Mouse (Mus musculus): ENCODE measurements around the gene Fv1.
"Not testable (repeated sequence)": the region's sequence is repeated elsewhere in the genome, so short reads cannot be mapped to it uniquely, and the experiment has no call there.

The Fv1 gene

GRCm38 (mm10) chr4:147868450-147869031, at the start of gene Fv1, which contains the start of gene Miip:
Gene Fv1 (plus strand): TSS chr4:147868979.
Gene Miip (minus strand): TSS chr4:147868816.
- peak; percentile 98 for DNase-seq

- not testable (repeated sequence) for DNase-seq
These were observed 49.1 kb upstream of the Fv1 start for GRCm38 (mm10) chr4:147819659-147820058.

GRCm38 (mm10) chr4:147821414-147821813, 47.4 kb upstream of the Fv1 start:
- not testable (repeated sequence) for DNase-seq

- no peak for DNase-seq
These were observed 44.4 kb upstream of the Fv1 start for GRCm38 (mm10) chr4:147824389-147824788.

- peak; percentile 37 for DNase-seq
These were observed 29.5 kb upstream of the Fv1 start for GRCm38 (mm10) chr4:147839282-147839681.

GRCm38 (mm10) chr4:147842871-147843270, 25.9 kb upstream of the Fv1 start:
- no peak for DNase-seq

GRCm38 (mm10) chr4:147847614-147848583, 20.9 kb upstream of the Fv1 start, which contains the start of gene Zfp933:
Gene Zfp933 (minus strand): TSS chr4:147848366.
- DNase-seq = peak; percentile 85

- no peak for DNase-seq
These were observed 20.2 kb upstream of the Fv1 start for GRCm38 (mm10) chr4:147848584-147848991.

- DNase-seq = no peak
These were observed 18.0 kb upstream of the Fv1 start for GRCm38 (mm10) chr4:147850776-147851175.

- no peak for DNase-seq
These were observed 6.7 kb upstream of the Fv1 start for GRCm38 (mm10) chr4:147862051-147862450.

GRCm38 (mm10) chr4:147865651-147866050, 3.1 kb upstream of the Fv1 start:
- DNase-seq = no peak

GRCm38 (mm10) chr4:147866056-147866455, 2.7 kb upstream of the Fv1 start:
- no peak for DNase-seq

GRCm38 (mm10) chr4:147866793-147867192, 2.0 kb upstream of the Fv1 start:
- not testable (repeated sequence) for DNase-seq

- peak; percentile 20 for DNase-seq
These were observed 973 bp upstream of the Fv1 start for GRCm38 (mm10) chr4:147867563-147868449.

GRCm38 (mm10) chr4:147869238-147869637, 459 bp downstream of the Fv1 start:
- no peak for DNase-seq

- DNase-seq = no peak
These were observed 7.2 kb downstream of the Fv1 start for GRCm38 (mm10) chr4:147875852-147876575.

GRCm38 (mm10) chr4:147878537-147878936, 9.8 kb downstream of the Fv1 start:
- no peak for DNase-seq

- DNase-seq = no peak
These were observed 10.7 kb downstream of the Fv1 start for GRCm38 (mm10) chr4:147879456-147879855.

- DNase-seq = no peak
These were observed 11.1 kb downstream of the Fv1 start for GRCm38 (mm10) chr4:147879865-147880264.

- DNase-seq = no peak
These were observed 13.0 kb downstream of the Fv1 start for GRCm38 (mm10) chr4:147881792-147882191.

- no peak for DNase-seq
These were observed 14.3 kb downstream of the Fv1 start for GRCm38 (mm10) chr4:147883041-147883440.

- DNase-seq = no peak
These were observed 15.4 kb downstream of the Fv1 start for GRCm38 (mm10) chr4:147884138-147884537.

Data from right cerebral cortex, adult 18-20 months (tissue).